Mouse (Mus musculus): ENCODE measurements at regions not wholly inside any gene's neighbourhood (a gene's known extent, or its start where the extent isn't known, plus 50 kb on each side); places are given as distances from the start of the nearest gene placed in this dataset.

GRCm38 (mm10) chr1:101572256-101572655, 1799.7 kb downstream of the Cntnap5b start:
- TF ChIP-seq CTCF (IDR thresholded peaks at IDR 0.05; ENCODE audit: borderline replicate concordance, extremely low read depth, insufficient read depth, insufficient read length) (no peak), POLR2A (IDR thresholded peaks at IDR 0.05; ENCODE audit: borderline replicate concordance, extremely low read depth, insufficient read depth, insufficient read length, poor library complexity, severe bottlenecking) (no peak)

Measured in brain, embryonic 14.5 days (tissue).